Mouse (Mus musculus) fibroblast of lung, adult 2 months (primary cell): ENCODE results near the gene Gm3543.
"Not testable (repeated sequence)": the region's sequence is repeated elsewhere in the genome, so short reads cannot be mapped to it uniquely, and the experiment has no call there.

Experiments
- DNase-seq: peaks from one replicate; pipeline ENCODE4 v3.0.0-alpha.2; 2011; ENCODE audit warnings: low read depth

The Gm3543 gene

GRCm38 (mm10) chr14:41983225-41983624, at the start of gene Gm3543:
Gene Gm3543, minus strand, starts transcription at chr14:41983325.
- not testable (repeated sequence) for DNase-seq

GRCm38 (mm10) chr14:41968596-41968995, 14.5 kb downstream of the Gm3543 start:
- not testable (repeated sequence) for DNase-seq

- DNase-seq: not testable (repeated sequence)
Observed at GRCm38 (mm10) chr14:41967827-41968226, 15.3 kb downstream of the Gm3543 start, which contains the start of gene Gm6401. Gene Gm6401, minus strand, starts transcription at chr14:41967927.

- DNase-seq: not testable (repeated sequence)
Observed at GRCm38 (mm10) chr14:41964095-41964494, 19.0 kb downstream of the Gm3543 start.

- DNase-seq: not testable (repeated sequence)
Observed at GRCm38 (mm10) chr14:41943695-41944094, 39.4 kb downstream of the Gm3543 start, which contains the start of gene 1700024B05Rik. Gene 1700024B05Rik, plus strand, starts transcription at chr14:41943995.
